Mouse (Mus musculus): ENCODE results near the gene Kirrel.
"Not testable (repeated sequence)": the region's sequence is repeated elsewhere in the genome, so short reads cannot be mapped to it uniquely, and the experiment has no call there.

The Kirrel gene

DNA sequence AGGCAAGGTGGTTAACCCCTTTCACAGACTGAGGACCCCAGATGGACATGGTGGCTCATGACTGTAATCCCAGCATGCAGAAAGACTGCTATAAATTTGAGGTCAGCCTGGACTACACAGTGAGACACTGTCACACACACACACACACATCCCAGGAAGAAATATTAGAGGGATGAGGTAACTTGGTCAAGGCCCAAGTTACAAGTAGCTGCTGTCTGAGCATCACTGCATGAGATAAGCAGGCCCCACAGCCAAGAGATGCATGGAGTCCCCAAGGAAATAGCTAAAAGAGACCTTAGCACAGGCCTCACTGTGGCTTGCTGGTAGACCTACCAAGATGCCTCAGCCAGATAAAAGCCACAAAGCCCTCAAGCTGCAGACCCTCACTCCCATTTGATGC lies 39.6 kb downstream of the Kirrel start:
- DNase-seq (ENCODE audit: low spot score) = no peak

GRCm38 (mm10) chr3:87131694-87132347 lies 42.7 kb downstream of the Kirrel start:
- no peak for DNase-seq (ENCODE audit: low spot score)

DNA sequence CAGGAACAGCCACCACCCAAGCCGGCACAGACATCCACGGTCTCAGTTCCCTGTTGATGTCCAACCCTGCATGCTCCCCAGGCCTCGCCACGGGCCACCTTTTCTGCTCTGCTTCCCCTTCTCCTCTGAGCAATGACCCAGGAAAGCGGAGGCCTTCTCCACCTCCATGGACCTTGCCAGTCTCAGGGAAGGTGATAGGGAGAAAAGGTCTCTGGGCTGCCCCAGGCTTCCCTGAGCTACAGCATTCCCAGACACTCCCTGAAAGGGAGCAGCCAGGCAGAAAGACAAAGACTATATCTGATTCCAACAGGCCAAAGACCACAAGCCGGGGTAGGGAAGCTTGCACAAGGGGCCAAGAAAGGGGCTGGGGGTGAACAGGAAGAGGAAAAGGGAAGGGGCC lies 43.6 kb downstream of the Kirrel start:
- DNase-seq (ENCODE audit: low spot score) = no peak

DNA sequence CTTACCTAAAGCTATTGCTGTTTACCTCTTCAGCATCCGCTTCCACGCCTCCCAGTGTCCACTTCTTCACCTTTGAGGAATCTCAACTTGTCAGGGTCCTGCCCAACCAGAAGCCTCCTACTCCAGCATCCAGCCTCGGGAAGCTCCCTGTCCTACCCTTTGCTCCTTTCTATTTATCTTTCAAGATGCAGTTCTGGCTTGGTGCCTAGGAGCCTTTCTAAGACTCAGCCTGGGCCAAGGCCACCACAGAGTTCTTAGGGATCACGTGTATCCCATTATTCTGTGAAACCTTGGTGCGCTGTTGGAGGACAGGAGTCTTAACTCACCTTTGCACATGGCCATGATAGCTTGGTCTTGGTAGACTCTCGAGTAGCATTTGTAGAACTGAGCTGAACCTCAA lies 50.8 kb downstream of the Kirrel start:
- peak; percentile 56 for DNase-seq (ENCODE audit: low spot score)

- no peak for DNase-seq (ENCODE audit: low spot score)
These were observed 56.3 kb downstream of the Kirrel start for GRCm38 (mm10) chr3:87118214-87118613.

GRCm38 (mm10) chr3:87117632-87118031 lies 56.9 kb downstream of the Kirrel start:
- no peak for DNase-seq (ENCODE audit: low spot score)

- no peak for DNase-seq (ENCODE audit: low spot score)
These were observed 58.6 kb downstream of the Kirrel start for GRCm38 (mm10) chr3:87115726-87116540.

- no peak for DNase-seq (ENCODE audit: low spot score)
These were observed 59.3 kb downstream of the Kirrel start for GRCm38 (mm10) chr3:87115271-87115670.

- DNase-seq (ENCODE audit: low spot score) = no peak
These were observed 59.7 kb downstream of the Kirrel start for GRCm38 (mm10) chr3:87114801-87115200.

GRCm38 (mm10) chr3:87113881-87114280 lies 60.7 kb downstream of the Kirrel start:
- DNase-seq (ENCODE audit: low spot score) = not testable (repeated sequence)

GRCm38 (mm10) chr3:87112264-87112663 lies 62.3 kb downstream of the Kirrel start:
- no peak for DNase-seq (ENCODE audit: low spot score)

DNA sequence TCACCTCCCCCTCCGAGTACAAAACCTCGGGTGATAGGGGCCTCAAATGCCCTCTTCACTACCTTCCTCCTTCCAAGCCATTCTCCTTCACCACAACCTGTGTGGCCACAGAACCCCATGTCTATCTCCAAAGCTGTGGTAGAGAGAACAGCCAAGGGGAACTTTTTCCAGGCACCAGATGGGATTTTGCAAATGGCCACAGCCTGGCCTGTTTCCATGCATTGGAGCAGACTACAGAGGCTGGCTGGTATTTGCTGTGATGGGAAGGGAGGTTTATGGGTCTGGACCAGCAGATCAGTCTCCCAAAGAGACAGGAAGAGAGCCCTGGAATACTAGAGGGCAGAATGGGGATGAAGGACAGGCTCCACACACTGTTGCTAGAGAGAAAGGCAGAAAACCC lies 69.7 kb downstream of the Kirrel start:
- no peak for DNase-seq (ENCODE audit: low spot score)

GRCm38 (mm10) chr3:87102346-87102745 lies 72.2 kb downstream of the Kirrel start:
- no peak for DNase-seq (ENCODE audit: low spot score)

- DNase-seq (ENCODE audit: low spot score) = no peak
These were observed 73.6 kb downstream of the Kirrel start for GRCm38 (mm10) chr3:87100911-87101310.

DNA sequence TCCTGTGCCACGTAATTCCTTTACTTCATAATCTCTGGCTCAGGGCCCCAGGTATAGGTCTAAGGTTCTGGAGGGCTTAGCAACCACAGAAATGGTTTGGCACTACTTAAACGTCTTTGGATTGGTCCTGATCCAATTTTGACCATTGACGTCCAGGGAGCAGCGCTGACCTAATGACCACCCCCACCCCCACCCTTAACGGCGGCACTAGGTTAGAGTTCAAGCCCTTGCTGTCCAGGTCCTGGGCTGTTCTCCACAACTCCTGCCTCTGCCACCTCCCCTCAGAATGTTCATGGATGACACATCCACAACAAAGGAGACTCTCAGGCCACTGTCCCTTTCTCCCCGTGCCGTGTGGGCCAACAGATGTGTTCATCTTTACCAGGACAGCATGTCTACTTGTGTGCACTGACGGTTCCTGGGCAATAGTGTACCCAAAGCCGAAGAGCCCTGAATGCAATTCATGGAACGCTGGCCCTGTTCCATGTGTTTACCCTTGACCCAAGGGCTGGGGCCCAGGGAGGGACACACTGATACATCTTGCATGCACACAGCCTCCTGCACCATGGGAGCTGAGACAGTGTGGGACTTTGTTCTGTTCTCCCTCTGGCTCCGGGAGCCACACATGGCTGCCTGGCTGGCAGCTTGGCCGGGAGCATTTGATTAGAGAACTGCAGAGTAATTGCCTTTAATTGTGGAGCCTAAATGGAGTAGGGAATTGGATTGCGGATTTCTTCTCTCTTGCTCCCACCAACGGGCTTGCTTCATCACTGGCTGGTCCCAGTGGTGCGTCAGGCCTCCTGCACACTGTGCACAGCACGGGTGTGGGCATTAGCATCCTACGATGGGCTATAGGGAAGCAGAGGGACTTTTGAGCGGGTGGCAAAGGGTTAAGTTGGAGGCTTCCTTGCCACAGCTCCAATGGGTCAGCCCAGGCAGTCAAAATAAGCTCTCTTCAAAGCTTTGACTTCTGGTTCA lies 76.3 kb downstream of the Kirrel start:
- peak; percentile 71 for DNase-seq (ENCODE audit: low spot score)

- DNase-seq (ENCODE audit: low spot score) = no peak
These were observed 77.3 kb downstream of the Kirrel start for GRCm38 (mm10) chr3:87097205-87097604.

GRCm38 (mm10) chr3:87093718-87094117 lies 80.8 kb downstream of the Kirrel start:
- no peak for DNase-seq (ENCODE audit: low spot score)

- DNase-seq (ENCODE audit: low spot score) = peak; percentile 72
These were observed 84.6 kb downstream of the Kirrel start for GRCm38 (mm10) chr3:87089694-87090565.

- no peak for DNase-seq (ENCODE audit: low spot score)
These were observed 87.4 kb downstream of the Kirrel start for GRCm38 (mm10) chr3:87087146-87087545.

DNA sequence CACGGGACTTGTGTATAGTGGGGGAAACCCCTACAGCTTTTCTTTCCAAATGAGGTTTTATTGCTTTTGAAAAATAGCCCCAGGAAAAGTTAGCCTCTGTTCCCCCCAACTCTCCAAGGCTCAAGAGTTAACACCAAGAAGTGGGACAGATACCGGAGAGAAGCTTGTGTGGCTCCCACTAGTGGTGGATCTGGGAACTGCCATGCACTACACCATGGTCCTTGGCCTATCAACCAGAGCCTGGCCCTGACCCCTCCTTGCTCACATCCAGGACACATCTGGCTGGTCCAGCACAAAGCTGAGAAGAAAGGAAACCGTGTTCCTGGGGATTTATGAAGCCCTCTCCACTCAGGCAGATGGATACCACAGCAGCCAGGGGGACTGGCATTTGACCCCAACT lies 92.3 kb downstream of the Kirrel start:
- peak; percentile 83 for DNase-seq (ENCODE audit: low spot score)

DNA sequence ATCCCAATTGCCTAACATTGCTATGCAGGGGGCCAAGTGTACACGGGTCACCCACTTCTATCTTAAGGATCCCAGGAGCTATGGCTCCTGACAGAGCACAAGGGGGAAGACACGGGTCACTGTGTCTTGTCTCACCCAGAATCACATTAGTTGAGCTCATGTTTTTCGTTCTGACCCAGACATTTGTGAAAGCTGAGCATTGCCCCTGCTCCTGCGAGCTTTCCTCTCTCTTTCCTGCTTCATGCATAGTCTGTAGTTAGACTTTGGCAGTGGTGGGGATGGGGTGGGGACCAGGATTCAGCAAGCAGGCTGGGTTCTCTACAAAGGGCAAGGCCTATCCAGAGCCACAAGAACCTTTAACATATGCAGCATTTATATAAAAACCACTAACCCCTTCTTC lies 94.8 kb downstream of the Kirrel start:
- DNase-seq (ENCODE audit: low spot score) = peak; percentile 19
